Mouse (Mus musculus) MEL (cell line): Measurements from ENCODE around the gene Pros1.

Experiments
- CTCF ChIP-seq, 3 experiments: IDR thresholded peaks in 2 of 3; conservative IDR thresholded peaks in 1 of 3; 2 replicates each; pipeline ENCODE4 v1.5.1; 2011 to 2012; ENCODE audit warnings: low read length in 3 of 3, low read depth in 2 of 3, mild to moderate bottlenecking in 2 of 3, improper control_type of control experiment in 1 of 3, inconsistent platforms in 1 of 3, mixed read lengths in 1 of 3, moderate library complexity in 1 of 3; ENCODE audit not compliant: control insufficient read depth in 1 of 3, insufficient read depth in 1 of 3, poor library complexity in 1 of 3, severe bottlenecking in 1 of 3
- E2F4 ChIP-seq: IDR thresholded peaks from 2 replicates; pipeline ENCODE4 v1.6.1; 2011; ENCODE audit warnings: low read depth, low read length, improper control_type of control experiment, borderline replicate concordance
- ETS1 ChIP-seq: IDR thresholded peaks from 2 replicates; pipeline ENCODE4 v1.6.1; 2012; ENCODE audit warnings: low read depth, mild to moderate bottlenecking, inconsistent platforms, low read length, improper control_type of control experiment, moderate library complexity
- MYC ChIP-seq: IDR thresholded peaks from 2 replicates; pipeline ENCODE4 v1.6.1; 2011; ENCODE audit warnings: low read depth, mild to moderate bottlenecking, low read length, improper control_type of control experiment, moderate library complexity
- NRF1 ChIP-seq: IDR thresholded peaks from 2 replicates; pipeline ENCODE4 v1.6.1; 2014; ENCODE audit warnings: low read depth, mild to moderate bottlenecking, inconsistent platforms, low read length, improper control_type of control experiment, moderate library complexity; ENCODE audit not compliant: poor library complexity, insufficient read depth, severe bottlenecking
- POLR2A ChIP-seq, 2 experiments: IDR thresholded peaks; 2 replicates each; pipeline ENCODE4 v1.6.1; 2011 to 2012; ENCODE audit warnings: low read length in 2 of 2, mild to moderate bottlenecking in 2 of 2, control low read depth in 1 of 2, improper control_type of control experiment in 1 of 2, low read depth in 1 of 2, moderate library complexity in 1 of 2; ENCODE audit not compliant: control insufficient read depth in 1 of 2, insufficient read depth in 1 of 2, poor library complexity in 1 of 2
- POLR2AphosphoS2 ChIP-seq: IDR thresholded peaks from 2 replicates; pipeline ENCODE4 v1.6.1; 2011; ENCODE audit warnings: low read length, improper control_type of control experiment
- POLR2AphosphoS5 ChIP-seq: IDR thresholded peaks from 2 replicates; pipeline ENCODE4 v1.6.1; 2012; ENCODE audit warnings: low read depth, borderline replicate concordance, mild to moderate bottlenecking, inconsistent platforms, low read length, moderate library complexity, mixed read lengths
- SMC3 ChIP-seq: IDR thresholded peaks from 2 replicates; pipeline ENCODE4 v1.6.1; 2011; ENCODE audit warnings: low read depth, low read length, improper control_type of control experiment
- ZC3H11A ChIP-seq: IDR thresholded peaks from 2 replicates; pipeline ENCODE4 v1.6.1; 2012; ENCODE audit warnings: low read depth, mild to moderate bottlenecking, inconsistent platforms, low read length, improper control_type of control experiment
- ZMIZ1 ChIP-seq: IDR thresholded peaks from 2 replicates; pipeline ENCODE4 v1.6.1; 2012; ENCODE audit warnings: low read depth, mild to moderate bottlenecking, inconsistent platforms, low read length, improper control_type of control experiment, moderate library complexity

DNA sequence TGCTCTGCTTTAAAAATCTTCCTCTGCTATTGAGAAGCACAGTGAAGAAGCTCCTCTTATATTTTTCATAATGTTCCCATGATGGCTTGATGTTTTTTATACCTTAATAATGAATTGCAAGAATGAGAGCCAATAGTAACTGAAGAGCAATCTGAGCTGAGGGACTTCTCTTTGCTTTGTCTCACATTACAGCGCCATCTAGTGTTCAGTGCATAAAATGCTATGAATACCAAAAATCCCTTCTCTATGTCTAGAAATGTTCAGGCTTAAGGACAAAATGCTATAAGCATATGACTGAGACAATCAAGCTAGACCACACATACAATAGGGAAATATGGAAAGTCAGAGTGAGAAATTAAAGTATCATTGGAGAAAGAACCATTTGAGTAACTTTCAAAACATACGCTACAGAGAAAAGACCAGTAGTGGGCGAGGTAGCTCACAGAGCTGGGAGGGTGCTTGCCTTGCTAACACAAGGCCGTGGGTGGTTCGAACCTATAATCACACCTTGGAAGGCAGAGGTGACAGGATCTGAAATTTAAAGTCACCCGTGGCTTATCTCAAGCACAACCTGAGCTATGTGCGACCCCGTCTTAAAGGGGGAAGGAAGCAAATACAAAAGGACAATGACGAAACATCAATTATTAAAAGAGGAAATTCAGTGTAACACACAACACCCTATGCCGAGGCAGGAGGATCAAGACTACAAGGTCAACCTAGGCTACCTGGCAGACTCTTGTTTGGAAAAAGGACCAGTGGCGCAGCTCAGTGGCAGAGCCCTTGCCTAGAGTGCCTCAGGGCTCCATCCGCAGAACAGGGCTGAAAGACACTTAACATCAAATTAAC is 27.7 kb upstream of the Pros1 start:
- TF ChIP-seq POLR2A (IDR thresholded peaks at IDR 0.05; ENCODE audit: control insufficient read depth in 1 of 2, insufficient read depth in 1 of 2, low read depth in 1 of 2, low read length in 2 of 2, poor library complexity in 1 of 2) = no peak
- TF ChIP-seq CTCF (IDR thresholded peaks at IDR 0.05 in 2 of 3, conservative IDR thresholded peaks at IDR 0.05 in 1 of 3; ENCODE audit: control insufficient read depth in 1 of 3, insufficient read depth in 1 of 3, low read depth in 2 of 3, low read length in 3 of 3, poor library complexity in 1 of 3, severe bottlenecking in 1 of 3) = peak; percentile 30 to 83 (median 66); a peak in 4 of 6 replicates
- no peak for TF ChIP-seq NRF1
- TF ChIP-seq ZC3H11A = peak; percentile 44; the same call in 1 of the 2 replicates
- no peak for TF ChIP-seq ZMIZ1
- TF ChIP-seq SMC3 = peak; percentile 72
- no peak for TF ChIP-seq POLR2AphosphoS5
- no peak for TF ChIP-seq POLR2AphosphoS2
- TF ChIP-seq MYC = no peak
- no peak for TF ChIP-seq ETS1
- TF ChIP-seq E2F4 = no peak
